Mouse (Mus musculus): ENCODE data around the gene Krt75.
"Not testable (repeated sequence)": the region's sequence is repeated elsewhere in the genome, so short reads cannot be mapped to it uniquely, and the experiment has no call there.

Krt75 gene

GRCm38 (mm10) chr15:101517161-101517560 is 56.5 kb downstream of the Krt75 start, which contains the start of gene Gm49425:
Gene Gm49425 (minus strand): TSS chr15:101517261.
- DNase-seq (ENCODE audit: low read depth, low spot score) = not testable (repeated sequence)

Measured in skeletal muscle tissue, adult 2 months (tissue).